Mouse (Mus musculus) lung, adult 10 weeks (tissue): Measurements from ENCODE around the gene Il11ra1. TPM values are rescaled to one million over a fixed set of nuclear protein-coding genes. Genes with fewer than 3 reads are reported as not detected.

Source experiments
- polyA plus RNA-seq: library from polyadenylated mRNA; stranded (reverse); fragments of 350-450 nt; fragmentation: Illumina TruSeq; extraction: RNeasy Lipid Tissue Mini Kit (QIAGEN cat#74804); gene quantifications from one replicate; pipeline ENCODE4 v1.2.3, GENCODE M21; 2014; ENCODE audit warnings: low read depth, low replicate concordance; ENCODE audit not compliant: insufficient read depth

The Il11ra1 gene
- polyA plus RNA-seq, result 95.7 TPM

DNA sequence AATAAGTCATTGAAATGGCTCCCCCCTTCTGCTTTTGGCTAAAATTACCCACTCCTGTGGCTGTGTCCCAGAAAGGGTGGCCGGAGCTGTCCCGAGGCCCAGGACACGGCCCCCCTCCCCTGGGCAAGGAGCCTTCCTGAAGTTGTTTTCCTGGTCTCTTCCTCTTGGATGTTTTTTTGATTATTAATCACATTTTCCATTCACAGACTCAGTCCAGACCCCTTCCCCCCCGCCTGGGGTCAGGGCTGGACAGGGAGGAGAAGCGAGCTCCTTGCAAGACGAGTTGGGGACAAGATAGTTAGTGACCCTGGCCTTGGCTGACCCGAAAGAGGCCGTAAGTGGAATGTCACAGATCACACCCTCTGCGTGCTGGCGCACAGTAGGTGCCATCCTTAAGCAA is at the start of gene Il11ra1:
Gene Il11ra1, plus strand, starts transcription at position 207 of the 400 bp plus-strand sequence.

DNA sequence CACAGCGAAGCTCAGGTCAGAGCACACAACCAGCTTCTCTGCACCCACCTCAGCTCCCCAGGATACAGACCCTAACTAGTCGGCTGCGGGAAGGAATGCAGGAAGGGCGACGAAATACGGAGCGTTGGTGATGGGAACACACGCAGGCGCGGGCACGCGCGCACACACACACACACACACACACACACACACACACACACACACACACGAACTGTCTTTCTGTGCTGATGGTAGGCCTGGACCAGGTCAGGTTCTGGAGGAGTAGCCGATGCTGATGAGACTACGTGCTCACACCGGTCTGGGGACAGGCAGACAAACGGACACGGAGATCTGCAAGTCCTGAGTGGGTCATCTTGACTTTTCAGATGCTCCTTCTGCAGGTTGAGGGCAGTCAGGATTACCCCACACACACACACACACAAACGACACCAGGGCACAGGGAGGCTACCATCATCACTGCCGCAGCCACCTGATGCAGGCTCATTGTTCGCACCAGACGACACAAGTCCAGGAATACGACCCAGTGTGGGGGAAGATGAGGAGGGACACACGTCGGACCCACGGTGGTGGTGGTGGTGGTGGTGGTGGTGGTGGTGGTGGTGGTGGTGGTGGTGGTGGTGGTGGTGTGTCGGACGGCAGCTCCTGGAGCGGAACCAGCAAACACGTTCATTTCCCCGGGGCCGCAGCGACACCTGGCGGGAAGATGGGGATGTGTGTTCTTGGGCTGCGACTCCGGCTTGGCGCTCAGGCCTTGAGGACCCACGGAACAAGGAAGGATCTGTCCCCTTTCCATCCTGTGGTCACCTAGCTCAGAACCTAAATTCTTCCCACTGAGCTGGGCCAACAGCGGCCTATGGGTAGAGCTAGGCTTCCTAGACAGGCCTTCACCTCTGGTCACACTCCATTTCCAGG is 2.6 kb upstream of the Il11ra1 start, which contains the start of gene Cntfr:
Gene Cntfr, minus strand, starts transcription at position 160 of the 912 bp plus-strand sequence.

DNA sequence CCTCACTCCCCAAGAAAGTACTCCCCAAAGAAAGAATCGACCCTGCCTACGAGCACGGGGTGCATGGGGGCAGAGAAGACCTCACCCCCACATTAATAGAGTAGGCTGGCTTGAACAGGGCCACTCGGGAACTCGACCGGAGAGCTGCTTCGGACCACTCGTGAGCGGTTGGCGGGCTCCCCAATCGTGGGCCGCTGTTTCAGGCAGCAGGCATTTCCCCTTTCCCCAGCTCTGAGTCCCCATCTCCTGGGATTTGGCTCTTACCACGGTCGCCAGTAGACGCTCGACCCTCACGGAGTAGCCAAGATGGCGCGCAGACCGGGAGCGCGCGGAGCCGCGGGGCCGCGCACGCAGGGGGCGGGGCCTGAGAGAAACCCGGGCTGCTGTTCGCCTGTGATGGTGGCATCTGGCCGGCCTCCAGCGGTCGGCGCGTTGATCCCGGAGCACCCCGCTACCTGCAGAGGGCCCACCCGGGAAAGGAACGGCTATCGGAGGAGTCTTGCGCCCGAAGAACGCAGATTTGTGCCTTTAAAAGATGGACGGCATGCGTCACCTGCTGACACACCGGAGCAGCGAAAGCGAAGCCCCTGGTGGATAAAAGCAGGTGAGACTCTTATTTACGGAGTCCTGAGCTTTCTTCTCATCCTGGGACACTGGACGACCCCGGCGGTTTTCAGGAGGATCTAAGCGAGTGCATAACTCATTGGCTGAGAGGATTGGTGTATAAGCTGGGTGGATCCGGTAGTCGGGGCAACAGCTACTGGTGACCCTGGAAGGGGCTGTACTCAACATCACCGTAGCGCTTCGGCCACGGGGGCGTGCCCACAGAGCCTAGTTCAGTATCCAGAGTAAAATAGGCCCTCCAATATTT is 13.6 kb downstream of the Il11ra1 start, which contains the start of gene Rpp25l:
Gene Rpp25l, minus strand, starts transcription at position 338 of the 871 bp plus-strand sequence.

DNA sequence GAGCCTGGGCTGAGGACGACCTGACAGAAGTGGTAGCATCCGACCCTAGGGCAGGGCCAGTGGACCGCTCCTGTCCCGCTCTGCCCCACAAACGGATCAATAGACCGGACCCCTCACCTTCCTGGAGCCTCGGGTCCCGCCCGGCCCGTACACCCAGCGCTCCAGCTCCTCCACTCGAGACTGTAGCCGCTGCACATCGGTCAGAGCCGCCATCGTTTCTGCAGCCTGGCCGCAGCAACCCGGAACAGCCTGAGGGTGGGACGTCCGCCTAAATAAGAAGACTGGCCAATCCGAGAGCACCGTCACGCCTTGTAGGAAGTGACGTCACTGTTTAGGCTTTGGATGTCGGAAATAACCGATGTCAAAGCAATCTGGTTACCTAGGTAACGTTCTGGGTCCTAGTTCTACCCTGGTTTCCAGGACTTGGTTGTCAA is 23.1 kb downstream of the Il11ra1 start, which contains the start of gene Dctn3:
Gene Dctn3, minus strand, starts transcription at position 253 of the 434 bp plus-strand sequence.

DNA sequence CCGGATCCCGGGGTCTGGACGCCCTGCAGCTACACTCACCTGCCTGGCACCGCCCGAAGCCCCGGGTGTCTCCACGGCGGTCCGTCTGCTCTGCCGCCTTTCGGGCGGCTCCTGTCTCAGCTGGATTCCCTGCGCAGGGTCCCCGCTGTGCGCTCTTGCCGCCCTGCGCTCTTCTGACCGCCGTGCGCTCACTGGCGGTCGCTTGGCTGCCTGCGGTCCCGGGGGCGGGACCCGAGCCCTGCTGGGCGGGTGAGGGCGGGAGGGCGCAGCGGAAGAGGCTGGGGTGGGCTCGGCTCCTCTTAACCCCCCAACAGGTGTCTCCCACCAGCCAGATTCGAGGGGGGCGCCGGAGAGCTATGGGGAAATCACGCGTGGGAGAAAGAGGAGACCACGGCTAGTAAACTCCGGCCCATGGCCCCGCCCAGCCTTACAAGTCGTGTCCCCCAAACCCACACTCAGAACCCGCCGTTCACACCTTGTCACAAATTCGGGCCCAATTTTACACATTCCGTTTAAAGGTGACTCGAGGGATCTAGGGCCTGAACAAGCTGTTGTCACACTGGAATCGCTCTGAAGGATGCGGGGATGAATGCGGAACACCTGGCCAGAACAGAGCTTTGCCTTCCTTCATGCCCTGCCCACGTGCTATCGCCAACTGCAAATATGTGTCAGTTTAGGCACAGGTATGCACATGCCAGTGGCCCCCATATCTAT is 31.4 kb downstream of the Il11ra1 start, which contains the start of gene Arid3c:
Gene Arid3c, minus strand, starts transcription at position 91 of the 714 bp plus-strand sequence.

DNA sequence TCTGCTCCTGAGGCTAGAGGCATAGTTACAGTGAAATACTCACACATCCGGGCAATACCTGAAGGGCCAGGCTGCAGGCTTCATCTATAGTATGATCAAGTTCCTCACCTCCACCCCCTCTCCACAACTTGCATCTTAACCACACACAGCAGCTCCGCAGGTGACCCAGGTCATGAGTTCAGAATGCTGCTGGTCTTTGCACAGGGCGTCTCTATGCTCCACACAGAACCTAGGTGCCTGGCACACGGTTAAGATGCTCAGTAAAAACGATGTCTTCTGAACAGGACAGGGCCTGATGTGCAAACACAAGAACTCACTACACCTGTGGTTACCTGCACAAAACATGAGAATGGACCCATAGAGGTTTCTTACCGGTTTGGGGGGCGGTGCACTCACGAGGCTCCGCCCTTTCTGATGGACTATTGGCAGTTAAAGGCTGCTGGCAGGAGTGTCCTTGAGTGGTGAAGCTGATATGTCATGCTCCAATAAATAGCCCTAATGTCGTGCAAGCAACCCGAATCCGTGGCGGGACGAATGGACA is 55.1 kb downstream of the Il11ra1 start, which contains the start of gene Galt:
Gene Galt, plus strand, starts transcription at position 432 of the 541 bp plus-strand sequence.

DNA sequence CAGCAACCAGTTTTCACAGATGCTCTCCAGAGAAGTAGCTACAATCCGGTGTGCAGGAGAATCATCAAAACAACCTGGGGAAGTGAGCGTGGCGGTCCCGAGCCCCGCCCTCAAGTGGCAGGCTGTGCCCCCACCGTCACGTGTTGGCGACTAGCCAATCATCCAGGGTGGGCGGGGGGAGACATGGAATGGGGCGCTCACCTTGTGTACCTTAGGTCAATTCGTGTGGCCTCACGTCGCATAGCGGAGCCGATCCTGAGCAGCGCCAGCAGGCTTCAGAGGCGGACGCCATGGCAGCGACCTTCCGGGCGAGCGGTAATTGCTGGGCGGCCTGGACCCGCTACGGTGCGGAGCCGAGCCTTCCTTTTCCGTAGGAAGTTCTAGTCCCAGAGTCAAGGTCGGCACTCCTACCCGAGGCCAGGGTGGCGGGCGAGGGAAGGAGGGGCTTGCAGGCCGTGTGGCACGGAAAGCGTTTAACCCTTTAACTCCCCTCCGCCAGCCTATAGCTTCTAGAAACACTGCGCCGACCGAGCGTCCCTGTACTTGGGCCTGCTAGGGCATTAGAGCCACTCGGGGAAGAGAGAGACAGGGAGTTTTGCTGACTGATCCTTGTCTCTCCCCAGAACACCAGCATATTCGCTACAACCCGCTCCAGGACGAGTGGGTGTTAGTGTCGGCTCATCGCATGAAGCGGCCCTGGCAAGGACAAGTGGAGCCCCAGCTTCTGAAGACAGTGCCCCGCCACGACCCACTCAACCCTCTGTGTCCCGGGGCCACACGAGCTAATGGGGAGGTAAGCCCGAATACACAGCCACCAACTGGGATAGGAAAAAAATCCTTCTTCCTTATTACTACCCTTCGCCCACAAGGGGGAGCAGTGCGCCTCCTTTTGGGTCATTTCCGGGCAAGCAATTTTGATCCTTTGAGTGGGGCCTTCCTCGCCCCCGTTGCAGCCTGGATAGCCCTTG is 55.8 kb downstream of the Il11ra1 start, which contains the start of gene Sigmar1:
Gene Sigmar1, minus strand, starts transcription at position 820 of the 968 bp plus-strand sequence.

DNA sequence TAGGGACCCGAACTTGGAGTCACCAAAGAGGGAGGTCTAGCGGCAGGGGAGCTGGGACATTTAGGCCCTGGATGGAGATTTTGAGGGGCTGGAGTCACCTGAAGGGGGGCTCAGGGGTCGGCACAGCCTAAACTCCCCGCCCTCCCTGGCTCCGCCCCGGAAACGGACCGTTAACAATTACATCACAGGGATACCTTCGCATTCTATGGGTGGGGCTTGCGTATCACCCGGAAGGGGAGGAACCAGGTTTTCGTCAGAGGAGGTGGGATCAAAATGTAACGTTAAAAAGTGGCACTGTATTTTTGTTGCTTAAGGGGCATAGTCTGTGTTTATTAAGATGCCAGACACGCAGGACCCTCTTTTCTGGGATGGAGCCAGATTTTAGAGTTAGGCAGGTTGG is 74.2 kb downstream of the Il11ra1 start, which contains the start of gene Ccl27a:
Gene Ccl27a, minus strand, starts transcription at position 246 of the 400 bp plus-strand sequence.

Other genes with a start within 250 kb of the Il11ra1 start
- 0.29 TPM for gene Kif24, start 235.1 kb upstream of the Il11ra1 start, polyA plus RNA-seq
- 18.8 TPM for gene Nudt2, start 234.8 kb upstream of the Il11ra1 start, polyA plus RNA-seq
- gene AI464131, start 196.9 kb upstream of the Il11ra1 start, polyA plus RNA-seq, result 4.4 TPM
- gene 1110017D15Rik, start 182.7 kb upstream of the Il11ra1 start, polyA plus RNA-seq, result 53.2 TPM
- gene Fam219a, start 130.5 kb upstream of the Il11ra1 start, polyA plus RNA-seq, result 17.5 TPM
- gene Dnaic1, start 130.2 kb upstream of the Il11ra1 start, polyA plus RNA-seq, result 8.7 TPM
- gene Enho, start 59.7 kb upstream of the Il11ra1 start, polyA plus RNA-seq, result 28.0 TPM
- gene Cntfr, start 2.9 kb upstream of the Il11ra1 start, polyA plus RNA-seq, result 2.6 TPM
- gene Rpp25l, start 13.5 kb downstream of the Il11ra1 start, polyA plus RNA-seq, result 41.4 TPM
- gene Dctn3, start 23.2 kb downstream of the Il11ra1 start, polyA plus RNA-seq, result 75.4 TPM
- gene Arid3c, start 31.2 kb downstream of the Il11ra1 start, polyA plus RNA-seq, result not detected
- gene Galt, start 55.2 kb downstream of the Il11ra1 start, polyA plus RNA-seq, result 25.0 TPM
- gene Sigmar1, start 56.2 kb downstream of the Il11ra1 start, polyA plus RNA-seq, result 29.9 TPM
- gene Ccl27a, start 74.3 kb downstream of the Il11ra1 start, polyA plus RNA-seq, result 27.6 TPM
- gene Gm21541, start 203.6 kb downstream of the Il11ra1 start, polyA plus RNA-seq, result 46.0 TPM
- 3.1 TPM for gene Gm20878, start 241.6 kb downstream of the Il11ra1 start, polyA plus RNA-seq